Mouse (Mus musculus) brain, embryonic 14.5 days (tissue): ENCODE results near the gene Cntfr.

Experiments
- CTCF ChIP-seq: fragments of 200-500 bp; IDR thresholded peaks from 2 replicates; pipeline ENCODE4 v1.5.1; 2012; ENCODE audit warnings: inconsistent platforms, mild to moderate bottlenecking, moderate library complexity, borderline replicate concordance; ENCODE audit not compliant: insufficient read depth, insufficient read length; ENCODE audit errors: extremely low read depth
- POLR2A ChIP-seq: fragments of 200-500 bp; IDR thresholded peaks from 2 replicates; pipeline ENCODE4 v1.6.1; 2012; ENCODE audit warnings: mild to moderate bottlenecking, inconsistent platforms, borderline replicate concordance; ENCODE audit not compliant: poor library complexity, insufficient read depth, insufficient read length, severe bottlenecking; ENCODE audit errors: extremely low read depth

DNA sequence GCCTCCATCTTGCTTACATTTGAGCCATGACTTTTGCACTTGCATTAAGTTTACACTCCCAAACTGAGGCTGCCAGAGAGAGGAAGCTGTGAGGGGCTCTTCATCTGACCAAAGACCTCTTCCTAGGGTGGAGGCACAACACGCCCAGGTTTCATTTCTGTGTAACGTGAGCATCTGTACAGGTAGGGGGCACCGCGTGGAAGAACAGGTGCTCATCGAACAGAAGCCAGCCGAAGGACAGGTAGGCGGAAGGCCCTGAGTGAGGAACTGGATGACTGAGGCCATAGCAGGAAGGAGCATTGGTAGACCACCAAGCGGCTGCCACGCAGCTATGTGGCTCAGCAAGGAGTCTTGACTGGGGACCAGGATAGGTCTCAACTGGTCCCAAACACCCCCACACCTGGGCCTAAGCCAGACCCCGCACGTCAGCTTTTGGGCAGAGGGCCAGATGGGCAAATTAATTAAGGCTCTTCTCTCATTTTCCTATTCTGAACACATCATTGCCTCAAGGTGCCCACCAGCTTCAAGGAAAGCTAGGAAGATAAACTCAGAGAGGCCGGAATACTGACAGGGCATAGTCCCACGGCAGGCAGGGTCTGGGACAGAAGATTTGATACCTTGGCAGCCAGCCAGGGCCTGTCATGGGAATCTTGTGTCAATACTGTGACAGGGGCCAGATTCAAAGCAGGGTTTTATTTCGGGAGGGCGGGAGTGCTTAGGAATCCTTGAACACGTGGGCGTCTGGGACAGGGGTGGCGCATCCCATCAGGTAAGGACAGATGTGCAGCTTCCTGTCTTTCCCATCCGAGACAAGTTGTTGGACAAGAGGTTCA lies 9.2 kb upstream of the Cntfr start:
- TF ChIP-seq POLR2A (no peak), CTCF (no peak)
